In the genomic region with DNA sequence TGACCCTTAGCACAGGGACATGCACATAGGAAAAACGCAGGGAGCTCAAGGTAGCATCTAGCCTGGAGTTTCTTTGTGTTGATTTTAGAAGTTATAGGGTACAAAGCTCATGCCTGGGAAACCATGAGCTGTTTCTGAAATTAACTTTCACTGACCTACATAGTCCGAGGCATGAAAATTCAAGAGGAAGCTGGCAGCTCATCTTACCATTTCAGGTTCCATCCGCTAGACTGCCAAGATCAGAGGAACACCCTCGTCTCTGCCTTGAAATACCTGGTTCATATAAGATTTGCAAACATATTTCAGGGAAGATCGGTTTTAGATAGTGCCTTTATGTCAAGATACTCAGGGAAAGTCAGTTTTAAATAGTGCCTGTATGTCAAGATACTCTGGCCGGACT, we compare ENCODE assay signal across 14 mouse cellular contexts.
"Had no signal": no experiment of that assay in that cellular context is flagged by ENCODE, and none has a peak within 500 bp of the region (broad histone marks: within the 10 kb centered on the region; RNA-seq: fewer than 3 reads in every experiment).

No protein-coding gene starts in this region.

- H3K27me3 ChIP-seq: limb, embryonic 13.5 days; midbrain, embryonic 12.5 days; neural tube, embryonic 13.5 days had no signal

- H3K4me2 ChIP-seq: limb, embryonic 13.5 days; midbrain, embryonic 12.5 days; neural tube, embryonic 13.5 days had no signal

- H3K4me3 ChIP-seq: limb, embryonic 13.5 days; midbrain, embryonic 12.5 days; neural tube, embryonic 13.5 days had no signal

- H3K9ac ChIP-seq: limb, embryonic 13.5 days; midbrain, embryonic 12.5 days; neural tube, embryonic 13.5 days had no signal

- H3K36me3 ChIP-seq: limb, embryonic 13.5 days; midbrain, embryonic 12.5 days; neural tube, embryonic 13.5 days had no signal

- H3K27ac ChIP-seq: limb, embryonic 13.5 days; midbrain, embryonic 12.5 days; neural tube, embryonic 13.5 days; stomach, postnatal 0 days had no signal

- H3K9me3 ChIP-seq: limb, embryonic 13.5 days; midbrain, embryonic 12.5 days; neural tube, embryonic 13.5 days had no signal

- DNase-seq: kidney, adult 18-20 months; kidney, postnatal 10 days; kidney, postnatal 4 days; left cerebral cortex, postnatal 4 days; lung, adult 18-20 months; retina, postnatal 1 day; right cerebral cortex, postnatal 14 days; thymus, adult 18-20 months; thymus, postnatal 14 days had no signal

- ATAC-seq: midbrain, embryonic 16.5 days had no signal
